Mouse (Mus musculus) left cerebral cortex, postnatal 10 days (tissue): ENCODE measurements around the gene Gm44596. TPM values are rescaled to one million over a fixed set of nuclear protein-coding genes. Genes with fewer than 3 reads are reported as not detected.
"Not testable (repeated sequence)": the region's sequence is repeated elsewhere in the genome, so short reads cannot be mapped to it uniquely, and the experiment has no call there.

Experiments
- DNase-seq, 2 experiments: peaks; one replicate each; pipeline ENCODE4 v3.0.0; 2021 to 2022; ENCODE audit warnings: low spot score in 2 of 2, mixed read lengths in 1 of 2; ENCODE audit errors: extremely low spot score in 1 of 2
- intact Hi-C: fragments of 180-260 bp; cut with DNase I; formaldehyde crosslinking; loops from one replicate; pipeline ENCODE4 v1.15.1; 2025
- total RNA-seq, 2 experiments: library from RNA; stranded (reverse); gene quantifications; 2 replicates each; pipeline ENCODE4 v1.2.3; 2021

Gm44596 gene
- total RNA-seq, 2 experiments from 2014 or later = not detected

DNA sequence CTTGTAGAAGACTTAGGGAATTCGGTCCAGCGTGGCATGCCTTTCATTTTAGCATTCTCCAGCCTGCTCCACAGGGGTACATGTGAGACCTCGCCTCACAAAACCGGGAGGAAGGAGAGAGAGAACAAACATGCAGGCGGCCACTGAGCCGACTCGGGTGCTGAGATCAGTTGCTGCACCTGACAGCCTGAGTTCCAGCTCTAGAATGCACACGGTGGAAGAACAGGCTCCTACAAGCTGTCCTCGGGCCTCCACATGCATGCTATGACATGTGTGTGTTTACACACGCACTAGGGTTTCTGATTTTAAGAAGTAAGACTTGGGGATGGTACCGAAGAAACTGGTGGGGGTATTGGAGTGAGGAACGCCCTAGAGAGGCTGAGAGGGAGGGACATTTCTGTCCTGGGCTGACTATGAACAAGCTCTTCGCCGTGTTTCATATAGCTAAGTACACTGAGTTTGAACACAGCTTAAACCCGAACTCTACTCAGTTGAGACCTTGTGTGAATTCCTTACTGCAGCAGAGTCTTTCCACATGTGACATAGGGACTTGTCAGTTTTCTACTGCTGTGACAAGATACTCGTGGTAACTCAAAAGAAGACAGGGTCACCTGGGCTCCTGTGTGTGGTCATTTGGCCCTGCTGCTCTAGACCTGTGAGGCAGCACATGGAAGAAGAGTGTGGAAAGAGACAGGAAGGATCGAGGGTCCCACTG is 1.2 kb downstream of the Gm44596 start:
- DNase-seq = no peak
- intact Hi-C loops = no loop called here

DNA sequence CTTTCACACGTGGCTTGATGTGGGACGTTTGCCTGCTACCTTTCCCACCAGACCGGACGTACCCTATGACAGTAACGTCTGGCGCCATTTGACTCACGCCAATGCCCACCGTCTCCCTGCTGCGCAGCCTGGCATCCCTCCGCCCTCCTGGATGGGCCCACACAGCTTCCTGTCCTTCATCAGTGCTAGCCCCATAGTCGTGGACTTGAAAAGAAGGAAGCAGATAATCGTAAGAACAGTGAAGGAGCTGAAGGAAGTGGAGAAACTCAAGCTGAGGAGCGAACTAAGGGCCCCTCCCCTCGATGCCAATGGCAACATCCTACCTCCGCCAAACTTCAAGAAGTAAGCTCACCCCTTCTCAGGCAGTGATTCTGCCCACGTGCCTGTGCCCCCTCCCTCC is 4.3 kb downstream of the Gm44596 start:
- no peak for DNase-seq
- intact Hi-C loops = no loop called here

DNA sequence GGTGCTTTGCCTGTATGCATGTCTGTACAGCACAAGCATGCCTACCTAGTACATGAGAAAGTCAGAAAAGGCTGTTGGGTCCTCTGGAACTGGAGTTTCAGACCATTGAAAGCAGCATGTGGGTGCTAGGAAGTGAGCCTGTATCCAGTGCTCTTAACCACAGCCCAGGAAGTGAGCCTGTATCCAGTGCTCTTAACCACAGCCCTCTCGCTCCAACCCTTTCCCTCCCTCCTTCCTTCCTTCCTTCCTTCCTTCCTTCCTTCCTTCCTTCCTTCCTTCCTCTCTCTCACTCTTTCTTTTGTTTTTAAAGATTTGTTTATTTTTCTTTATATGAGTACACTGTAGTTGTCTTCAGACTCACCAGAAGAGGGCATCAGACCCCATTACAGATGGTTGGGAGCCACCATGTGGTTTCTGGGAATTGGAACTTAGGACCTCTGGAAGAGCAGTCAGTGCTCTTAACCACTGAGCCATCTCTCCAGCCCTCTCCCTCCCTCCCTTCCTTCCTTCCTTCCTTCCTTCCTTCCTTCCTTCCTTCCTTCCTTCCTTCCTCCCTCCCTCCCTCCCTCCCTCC is 5.4 kb downstream of the Gm44596 start:
- intact Hi-C loops, DNase-seq: not testable (repeated sequence)

DNA sequence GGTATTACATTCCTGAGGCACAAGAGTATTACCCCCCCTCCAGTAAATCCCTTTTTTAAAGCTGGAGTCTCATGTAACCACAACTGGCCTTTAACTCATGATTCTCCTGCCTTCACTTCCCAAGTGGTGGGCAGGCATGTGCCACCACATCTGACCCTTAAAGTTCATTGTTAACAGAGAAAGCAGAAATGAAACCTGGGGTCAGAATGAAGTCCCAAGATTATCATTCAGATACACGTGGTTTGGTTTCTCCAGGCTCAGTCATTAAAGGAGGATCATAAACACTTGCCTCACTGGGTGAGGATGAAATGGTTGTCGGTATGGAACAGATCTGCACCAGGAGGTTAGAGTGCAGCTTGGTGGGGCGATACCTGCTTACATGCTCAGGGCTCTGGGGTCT is 6.0 kb downstream of the Gm44596 start:
- intact Hi-C loops = no loop called here

DNA sequence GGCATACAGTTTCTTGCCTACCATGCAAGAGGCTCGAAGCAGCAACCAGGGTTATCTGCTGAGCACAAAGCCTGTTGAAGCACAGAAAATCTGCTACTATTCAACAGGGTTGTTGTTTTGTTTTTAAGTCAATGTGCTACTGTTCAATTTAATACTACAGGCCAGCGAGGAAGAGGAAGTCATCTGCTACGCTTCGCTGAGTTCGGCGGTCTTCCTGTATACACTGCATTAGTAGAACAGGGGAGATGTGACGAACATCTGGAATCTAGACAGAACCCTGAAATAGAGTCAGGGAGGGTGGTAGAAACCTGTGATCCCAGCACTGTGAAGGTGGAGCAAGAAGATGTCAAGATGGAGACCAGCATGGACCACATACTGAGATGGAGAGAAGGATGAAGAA is 8.4 kb downstream of the Gm44596 start:
- DNase-seq = no peak
- intact Hi-C loops = no loop called here

More for the DNA sequence above, 6.0 kb downstream of the Gm44596 start:
- DNase-seq = no peak

DNA sequence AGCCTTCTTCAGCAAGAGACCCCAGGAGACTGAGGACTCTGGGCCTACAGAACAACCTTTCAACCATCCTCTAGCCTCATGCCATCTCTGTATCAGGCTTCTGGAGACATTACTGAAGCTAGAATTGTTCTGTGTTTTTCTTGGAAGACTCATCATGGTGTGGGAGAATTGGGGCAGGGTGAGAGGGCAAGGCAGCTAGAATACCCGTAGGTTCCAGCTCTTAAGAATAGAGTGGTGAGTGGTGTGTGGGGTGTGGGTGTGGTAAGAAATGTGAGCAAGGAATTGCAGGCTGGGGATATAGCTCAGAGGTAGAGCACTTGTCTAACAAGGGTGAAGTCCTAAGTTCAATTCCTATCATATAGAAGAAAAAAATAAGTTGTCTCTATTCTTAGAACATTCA is 9.7 kb downstream of the Gm44596 start:
- DNase-seq = no peak
- intact Hi-C loops = no loop called here

DNA sequence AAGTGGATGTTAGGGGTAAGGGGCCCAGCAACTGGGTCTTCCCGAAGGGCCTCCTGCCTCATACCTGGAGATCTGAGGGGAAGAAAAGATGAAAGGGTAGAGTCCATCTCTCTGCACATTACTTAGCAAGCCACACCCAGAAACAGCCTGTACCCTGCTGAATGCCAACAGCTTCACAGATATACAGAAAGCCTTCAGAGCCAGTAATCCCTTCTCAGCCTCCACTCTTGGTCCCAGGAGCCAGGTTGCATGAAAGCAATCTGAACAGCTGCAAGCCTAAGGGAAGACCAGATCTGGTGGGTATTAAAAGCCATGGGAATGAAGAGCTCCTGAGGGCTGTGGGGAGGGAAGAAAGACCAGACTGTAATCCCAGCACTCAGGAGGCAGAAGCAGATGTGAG is 13.9 kb downstream of the Gm44596 start:
- intact Hi-C loops = no loop called here
- no peak for DNase-seq

DNA sequence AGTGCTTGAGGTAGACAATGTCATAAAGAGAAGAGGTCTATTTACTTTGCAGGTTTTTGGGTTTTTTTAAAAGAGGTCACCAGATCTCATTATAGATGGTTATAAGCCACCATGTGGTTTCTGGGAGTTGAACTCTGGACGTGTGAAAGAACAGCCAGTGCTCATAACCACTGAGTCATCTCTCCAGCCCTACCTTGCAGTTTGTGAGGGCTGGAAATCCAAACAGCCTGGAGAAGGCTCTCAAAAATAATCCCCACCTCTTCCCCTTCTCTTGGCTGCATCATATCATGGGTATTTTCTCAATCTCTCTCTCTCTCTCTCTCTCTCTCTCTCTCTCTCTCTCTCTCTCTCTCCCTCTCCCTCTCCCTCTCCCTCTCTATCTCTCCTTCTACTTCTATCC is 15.4 kb downstream of the Gm44596 start:
- intact Hi-C loops = no loop called here
- no peak for DNase-seq

DNA sequence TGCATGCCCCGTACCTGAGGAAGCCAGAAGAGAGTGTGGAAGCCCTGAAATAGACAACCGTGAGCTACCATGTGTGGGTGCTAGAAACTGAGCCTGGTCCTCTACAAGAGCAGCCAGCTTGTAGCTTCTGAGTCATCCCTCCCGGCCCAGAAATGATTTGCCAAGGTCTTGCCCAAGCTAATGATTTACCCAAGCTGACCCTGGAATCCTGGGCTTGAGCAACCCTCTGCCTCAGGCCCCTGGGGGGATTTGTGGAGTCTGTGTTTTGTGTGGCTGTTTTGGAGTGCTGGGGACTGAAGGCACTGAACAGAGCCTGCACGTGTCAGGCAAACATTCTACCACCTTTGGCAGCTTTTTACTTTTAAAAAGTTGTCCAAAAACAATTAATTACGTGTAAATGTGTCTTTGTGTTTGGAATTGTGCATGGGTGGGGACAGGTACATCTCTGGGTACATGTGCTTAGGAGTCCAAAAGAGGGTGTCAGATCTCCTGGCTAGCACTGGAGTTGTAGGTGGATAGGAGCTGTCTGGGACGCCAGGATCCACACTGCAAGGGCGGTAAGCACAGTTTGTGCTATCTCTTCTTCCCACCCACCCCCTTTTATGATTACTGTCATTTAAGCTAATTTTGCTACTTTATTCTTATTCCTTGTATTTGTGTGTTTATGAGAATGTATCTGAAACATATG is 22.4 kb downstream of the Gm44596 start:
- intact Hi-C loops = no loop called here
- no peak for DNase-seq

DNA sequence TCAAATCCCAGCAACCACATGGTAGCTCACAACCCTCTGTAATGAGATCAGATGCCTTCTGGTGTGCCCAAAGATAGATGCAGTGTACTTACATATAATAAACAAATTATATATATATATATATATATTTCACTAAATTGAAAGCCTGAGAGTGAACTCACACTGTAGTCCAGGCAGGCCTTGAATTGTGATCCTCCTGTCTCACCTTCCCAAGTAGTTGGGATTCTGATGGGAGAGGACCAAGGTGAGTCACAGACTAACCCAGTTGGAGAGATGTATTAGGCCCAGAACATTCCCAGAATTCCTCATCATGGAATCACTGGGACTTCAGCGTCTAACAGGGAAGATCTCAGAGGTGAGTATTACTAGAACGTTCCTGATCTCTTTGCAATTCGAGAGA is 23.7 kb downstream of the Gm44596 start, which contains the start of gene Nrip2:
Gene Nrip2 (plus strand): TSS at position 301 of the 400 bp plus-strand sequence.
- no peak for DNase-seq
- intact Hi-C loops = no loop called here

DNA sequence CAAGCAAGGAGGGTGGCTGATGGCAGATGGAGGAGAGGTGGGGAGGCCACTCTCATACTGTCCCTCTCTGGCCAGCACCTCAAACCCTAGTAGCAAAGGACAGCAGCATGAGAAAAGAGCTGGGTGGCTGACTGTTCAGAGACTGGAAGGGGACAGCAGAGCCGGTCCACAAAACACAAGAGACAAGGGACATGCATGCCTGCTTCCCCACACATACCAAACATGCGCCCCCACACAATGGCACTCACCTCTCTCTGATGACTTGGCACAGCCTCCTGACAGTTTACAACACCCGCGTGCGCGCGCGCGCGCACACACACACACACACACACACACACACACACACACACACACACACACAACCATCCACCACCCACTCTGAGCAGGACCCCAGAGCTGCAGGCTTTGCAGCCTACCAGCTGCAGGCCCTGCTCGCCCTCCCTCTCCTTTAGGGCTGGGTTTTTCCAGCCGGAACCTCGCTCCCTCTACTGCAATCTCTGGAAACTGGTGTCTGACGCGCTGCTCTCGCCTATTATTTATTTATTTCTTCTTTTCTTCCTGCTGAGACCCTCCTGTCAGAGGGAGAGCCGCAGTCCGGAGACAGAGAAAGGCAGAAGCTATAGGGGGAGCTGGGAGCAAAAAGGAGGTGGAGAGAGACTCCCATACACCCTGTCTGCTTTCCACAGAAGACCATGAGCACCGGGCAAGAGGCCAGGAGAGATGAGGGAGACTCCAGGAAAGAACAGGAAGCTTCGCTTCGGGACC is 24.3 kb downstream of the Gm44596 start:
- intact Hi-C loops = no loop called here
- DNase-seq = peak; percentile 35 to 65

DNA sequence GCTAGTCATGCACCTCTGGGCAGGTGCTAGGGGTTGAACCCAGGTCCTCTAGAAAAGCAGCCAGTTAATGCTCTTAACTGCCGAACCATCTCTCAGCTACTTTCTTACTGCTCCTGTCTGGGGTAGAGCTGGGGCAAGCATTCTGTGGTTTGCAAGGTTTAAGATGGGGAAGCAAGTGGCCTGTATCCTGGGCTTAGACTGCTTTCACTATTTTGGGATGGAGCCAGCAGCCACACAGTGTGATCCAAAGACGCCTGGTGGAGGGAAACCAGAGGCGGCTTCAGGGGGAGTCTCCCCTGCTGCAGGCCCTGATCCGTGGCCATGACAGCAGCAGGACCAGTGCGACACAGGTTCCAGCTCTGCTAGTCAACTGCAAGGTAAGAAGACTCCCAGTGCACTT is 29.4 kb downstream of the Gm44596 start:
- intact Hi-C loops = no loop called here
- peak in 1 of 2 experiments; percentile 41 for DNase-seq

DNA sequence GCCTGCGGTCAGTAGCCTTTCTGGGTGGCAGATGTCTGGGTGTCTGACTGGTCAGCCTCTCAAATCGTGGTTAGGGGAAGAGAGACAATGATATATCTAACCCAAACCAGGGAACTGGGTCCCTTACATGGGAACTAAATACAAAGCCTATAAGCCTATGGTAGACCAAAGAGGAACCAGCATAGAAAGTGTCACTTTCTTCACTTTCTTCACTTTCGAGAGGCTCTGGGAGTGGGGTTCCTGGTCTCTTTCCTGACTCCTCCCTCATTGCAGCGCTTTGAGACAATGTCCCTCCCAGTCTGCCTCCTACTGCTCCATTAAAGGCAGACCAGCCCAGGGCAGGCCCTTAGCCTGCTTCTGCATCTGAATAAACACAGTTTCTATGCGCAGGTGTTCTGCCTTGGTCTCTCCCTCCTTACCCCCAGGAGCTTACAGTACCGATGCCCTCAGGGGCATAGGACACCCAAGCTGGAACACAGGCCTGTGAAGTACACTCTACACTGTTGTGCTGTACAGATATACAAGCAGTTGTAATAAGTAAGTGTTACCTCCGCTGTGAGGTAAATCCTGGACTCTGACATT is 33.3 kb downstream of the Gm44596 start:
- intact Hi-C loops = no loop called here

DNA sequence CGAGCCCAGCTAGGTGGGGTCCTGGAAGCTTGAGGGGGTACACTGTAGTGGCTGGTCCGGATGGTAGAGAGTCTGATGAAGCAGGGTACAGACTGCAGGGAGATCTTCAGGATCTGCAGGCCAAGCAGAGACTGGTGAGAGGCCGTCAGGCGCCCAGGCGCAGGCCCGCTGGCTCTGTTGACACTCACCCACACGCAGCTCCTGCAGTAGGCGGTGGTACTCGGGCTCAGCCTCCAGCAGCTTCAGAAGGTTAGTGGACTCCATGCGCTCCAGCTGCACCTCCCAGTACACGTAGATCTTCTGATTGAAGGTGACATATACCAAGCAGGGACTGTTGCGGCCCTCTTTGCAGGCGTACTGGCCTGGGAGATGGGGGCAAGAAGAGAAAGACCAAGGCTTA is 35.0 kb downstream of the Gm44596 start:
- intact Hi-C loops = loop anchor here (5.0 to 10.0 kb wide), 2 partner anchors 93 to 176 kb away; no protein-coding TSS in a partner anchor
- no peak for DNase-seq

More for the DNA sequence above, 33.3 kb downstream of the Gm44596 start:
- DNase-seq = no peak

DNA sequence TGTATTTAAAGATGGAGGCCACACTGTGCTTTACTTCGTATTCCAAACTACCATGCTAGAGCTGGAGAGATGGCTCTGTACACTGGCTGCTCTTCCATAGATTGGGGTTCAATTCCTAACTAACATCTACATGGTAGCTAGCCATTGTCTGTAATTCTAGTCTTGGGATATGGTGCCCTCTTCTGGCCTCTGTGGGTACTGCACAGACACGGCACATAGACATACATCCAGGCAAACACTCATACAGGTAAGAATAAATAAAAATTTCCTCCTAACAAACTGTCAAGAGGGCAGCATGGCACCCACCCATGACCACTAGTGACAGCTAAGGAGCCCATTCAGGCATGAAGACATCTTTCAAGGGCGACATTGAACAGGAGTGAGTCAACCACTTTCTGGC is 35.8 kb downstream of the Gm44596 start:
- intact Hi-C loops = loop anchor here (5.0 to 10.0 kb wide), 2 partner anchors 94 to 176 kb away; no protein-coding TSS in a partner anchor
- peak; percentile 54 to 64 for DNase-seq

DNA sequence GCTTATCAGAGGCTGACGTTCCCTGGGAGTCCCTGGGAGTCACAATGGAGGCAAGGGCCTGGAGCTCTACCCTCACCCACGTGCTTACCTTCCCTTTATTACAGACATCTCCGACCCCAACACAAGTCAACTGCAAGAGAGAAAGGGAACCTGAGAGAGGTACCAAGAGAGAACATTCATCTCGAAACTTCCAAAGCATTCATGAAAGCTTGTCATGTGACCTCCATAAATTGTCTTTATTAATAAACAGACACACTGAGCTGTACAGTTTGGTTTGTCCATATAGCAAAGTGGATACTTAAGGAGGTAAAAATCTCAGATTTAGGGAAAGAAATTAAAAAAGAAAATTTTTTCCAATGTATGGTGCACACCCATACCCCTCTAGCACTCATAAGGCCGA is 40.9 kb downstream of the Gm44596 start:
- intact Hi-C loops = loop anchor here (10.0 kb wide), 1 partner anchor 181 kb away; no protein-coding TSS in a partner anchor
- no peak for DNase-seq

DNA sequence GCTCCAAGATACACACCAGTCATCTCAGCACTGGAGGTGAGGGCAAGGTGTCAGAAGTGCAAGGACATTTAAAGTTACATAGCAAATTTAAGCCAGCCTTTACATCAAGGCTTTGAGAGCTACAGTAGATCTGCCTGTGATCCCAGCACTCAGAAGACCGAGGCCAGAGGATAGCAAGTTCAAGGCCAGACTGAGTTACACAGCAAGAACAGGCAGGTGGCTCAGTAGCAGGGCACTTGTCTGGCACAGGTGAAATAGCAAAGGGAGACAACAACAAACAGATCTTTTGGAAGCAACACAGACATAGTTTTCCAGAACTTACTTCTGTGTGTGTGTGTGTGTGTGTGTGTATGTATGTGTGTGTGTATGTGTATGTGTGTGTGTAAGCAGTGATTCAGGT is 42.8 kb downstream of the Gm44596 start:
- DNase-seq = no peak
- intact Hi-C loops = loop anchor here (10.0 kb wide), 1 partner anchor 183 kb away; no protein-coding TSS in a partner anchor

DNA sequence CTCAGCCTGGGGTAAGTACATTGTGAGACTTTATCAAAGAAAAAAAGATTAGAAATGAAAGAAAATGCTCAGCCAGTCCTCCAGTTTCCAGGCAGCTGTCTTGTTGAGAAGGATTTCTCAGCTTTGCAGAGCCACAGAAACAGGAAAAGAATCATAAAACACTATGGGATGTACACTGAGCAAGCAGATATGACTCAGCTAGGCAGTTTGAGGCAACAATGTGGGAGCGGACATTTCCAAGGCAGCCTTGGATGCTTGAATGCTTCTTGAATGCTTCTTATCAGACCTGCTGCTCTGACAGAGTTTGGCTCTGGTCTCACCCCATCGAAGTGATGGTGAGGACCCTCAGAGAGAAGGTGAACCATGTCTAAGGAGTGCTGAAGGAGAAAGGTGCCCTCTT is 45.7 kb downstream of the Gm44596 start:
- no peak for DNase-seq
- intact Hi-C loops = no loop called here

DNA sequence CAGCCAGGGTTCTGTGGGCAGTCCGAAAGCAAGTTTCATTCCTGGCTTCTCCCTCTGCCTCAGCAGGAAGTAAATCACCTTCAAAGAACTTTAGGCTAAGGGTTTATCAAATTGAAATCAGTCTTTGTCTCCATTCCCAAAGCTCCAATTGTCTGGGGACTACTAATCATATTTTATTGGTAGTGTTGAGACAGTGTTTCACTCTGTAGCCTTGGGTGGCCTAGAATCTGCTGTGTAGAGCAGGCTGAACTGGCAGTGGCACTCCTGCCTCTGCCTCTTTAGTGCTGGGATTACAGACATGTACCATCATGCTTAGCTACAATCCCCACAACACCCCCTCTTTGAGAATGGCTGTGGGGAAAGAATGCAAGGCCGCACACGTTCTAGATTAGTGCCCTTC is 46.2 kb downstream of the Gm44596 start:
- DNase-seq = no peak
- intact Hi-C loops = no loop called here
